Mouse (Mus musculus) embryonic fibroblast, embryonic 13.5 days (primary cell): Measurements from ENCODE around the gene Ccl5.

Source experiments
- CTCF ChIP-seq: IDR thresholded peaks from 2 replicates; pipeline ENCODE4 v1.5.1; 2011; ENCODE audit warnings: mild to moderate bottlenecking, control low read depth, low read length, moderate library complexity, borderline replicate concordance; ENCODE audit not compliant: insufficient read depth
- POLR2A ChIP-seq: IDR thresholded peaks from 2 replicates; pipeline ENCODE4 v1.6.1; 2011; ENCODE audit warnings: low read depth, mild to moderate bottlenecking, control low read depth, low read length, moderate library complexity

GRCm38 (mm10) chr11:83562311-83562887 lies 32.1 kb upstream of the Ccl5 start:
- no peak for TF ChIP-seq POLR2A
- TF ChIP-seq CTCF = no peak
